Mouse (Mus musculus): ENCODE measurements around the gene Rbm20. TPM values are rescaled to one million over a fixed set of nuclear protein-coding genes. Genes with fewer than 3 reads are reported as not detected.

Gene Rbm20
- polyA plus RNA-seq, 1 experiment from 2014 or later: 4.7 TPM

- no peak overlapping the region for H3K27ac ChIP-seq (ENCODE audit: low read depth, low read length)
- WGBS: 79% methylated on average over 7 of the region's 7 CpGs
- no peak overlapping the region for H3K4me2 ChIP-seq (ENCODE audit: low read length)
Measured at GRCm38 (mm10) chr19:53764688-53765478, 87.8 kb downstream of the Rbm20 start.

DNA sequence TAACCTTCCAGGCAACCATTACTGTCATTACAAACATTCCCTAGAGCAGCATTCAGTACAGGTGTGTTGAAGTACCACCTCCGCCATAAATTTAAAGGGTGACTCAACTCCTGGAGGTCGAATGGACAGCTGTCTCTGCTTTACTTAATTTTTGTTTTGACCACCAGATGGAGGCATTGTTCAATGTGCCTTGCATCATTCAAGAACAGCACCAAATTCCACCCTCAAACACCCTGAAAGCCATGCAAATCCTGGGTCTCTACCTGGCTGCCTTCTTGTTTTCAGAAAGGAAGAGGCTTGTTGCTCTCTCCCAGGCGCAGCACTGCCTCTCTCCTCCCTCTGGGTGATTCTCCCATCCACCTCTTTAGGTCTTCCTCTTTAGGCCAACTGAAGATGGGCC, 91.4 kb downstream of the Rbm20 start:
- ATAC-seq (peak; percentile 52; the same call in 1 of the 2 replicates), DNase-seq (ENCODE audit: low spot score) (peak; percentile 83)

More at GRCm38 (mm10) chr19:53764688-53765478, 87.8 kb downstream of the Rbm20 start:
- H3K4me3 ChIP-seq (ENCODE audit: low read depth, low read length): no peak overlapping the region
- H3K9me3 ChIP-seq (replicated peaks; ENCODE audit: control insufficient read depth, low read length): 0 out of 2 replicates have a peak, but pooled peaks cover 2% of the 10 kb centered on the region
- no peak for DNase-seq (ENCODE audit: low spot score)
- no peaks in the 10 kb centered on the region for H3K27me3 ChIP-seq (replicated peaks; ENCODE audit: control insufficient read depth, insufficient read depth, low read length)
- ATAC-seq: no peak
- H3K9ac ChIP-seq (ENCODE audit: low read length): no peak overlapping the region
- no peaks in the 10 kb centered on the region for H3K4me1 ChIP-seq (ENCODE audit: control insufficient read depth, insufficient read depth, low read length)
- H3K36me3 ChIP-seq (ENCODE audit: control insufficient read depth, insufficient read depth, low read length): no peaks in the 10 kb centered on the region

GRCm38 (mm10) chr19:53773937-53774640, 97.0 kb downstream of the Rbm20 start:
- no peaks in the 10 kb centered on the region for H3K27me3 ChIP-seq (replicated peaks; ENCODE audit: control insufficient read depth, insufficient read depth, low read length)
- H3K9ac ChIP-seq (ENCODE audit: low read length): no peak overlapping the region
- DNase-seq (ENCODE audit: low spot score) (peak; percentile 87), ATAC-seq (peak; percentile 94)
- no peaks in the 10 kb centered on the region for H3K9me3 ChIP-seq (replicated peaks; ENCODE audit: control insufficient read depth, low read length)
- 40% methylated on average over 11 of the region's 11 CpGs for WGBS
- no peaks in the 10 kb centered on the region for H3K36me3 ChIP-seq (ENCODE audit: control insufficient read depth, insufficient read depth, low read length)
- H3K4me3 ChIP-seq (ENCODE audit: low read depth, low read length): no peak overlapping the region
- H3K27ac ChIP-seq (ENCODE audit: low read depth, low read length): no peak overlapping the region
- no peak overlapping the region for H3K4me2 ChIP-seq (ENCODE audit: low read length)
- no peaks in the 10 kb centered on the region for H3K4me1 ChIP-seq (ENCODE audit: control insufficient read depth, insufficient read depth, low read length)

More for the DNA sequence above, 91.4 kb downstream of the Rbm20 start:
- 0 out of 2 replicates have a peak, but pooled peaks cover 2% of the 10 kb centered on the region for H3K9me3 ChIP-seq (replicated peaks; ENCODE audit: control insufficient read depth, low read length)
- no peaks in the 10 kb centered on the region for H3K27me3 ChIP-seq (replicated peaks; ENCODE audit: control insufficient read depth, insufficient read depth, low read length)
- no peak overlapping the region for H3K4me2 ChIP-seq (ENCODE audit: low read length)
- no peak overlapping the region for H3K4me3 ChIP-seq (ENCODE audit: low read depth, low read length)
- no peaks in the 10 kb centered on the region for H3K36me3 ChIP-seq (ENCODE audit: control insufficient read depth, insufficient read depth, low read length)
- WGBS: 37% methylated on average over 3 of the region's 3 CpGs
- H3K9ac ChIP-seq (ENCODE audit: low read length): no peak overlapping the region
- H3K4me1 ChIP-seq (ENCODE audit: control insufficient read depth, insufficient read depth, low read length): no peaks in the 10 kb centered on the region
- no peak overlapping the region for H3K27ac ChIP-seq (ENCODE audit: low read depth, low read length)

DNA sequence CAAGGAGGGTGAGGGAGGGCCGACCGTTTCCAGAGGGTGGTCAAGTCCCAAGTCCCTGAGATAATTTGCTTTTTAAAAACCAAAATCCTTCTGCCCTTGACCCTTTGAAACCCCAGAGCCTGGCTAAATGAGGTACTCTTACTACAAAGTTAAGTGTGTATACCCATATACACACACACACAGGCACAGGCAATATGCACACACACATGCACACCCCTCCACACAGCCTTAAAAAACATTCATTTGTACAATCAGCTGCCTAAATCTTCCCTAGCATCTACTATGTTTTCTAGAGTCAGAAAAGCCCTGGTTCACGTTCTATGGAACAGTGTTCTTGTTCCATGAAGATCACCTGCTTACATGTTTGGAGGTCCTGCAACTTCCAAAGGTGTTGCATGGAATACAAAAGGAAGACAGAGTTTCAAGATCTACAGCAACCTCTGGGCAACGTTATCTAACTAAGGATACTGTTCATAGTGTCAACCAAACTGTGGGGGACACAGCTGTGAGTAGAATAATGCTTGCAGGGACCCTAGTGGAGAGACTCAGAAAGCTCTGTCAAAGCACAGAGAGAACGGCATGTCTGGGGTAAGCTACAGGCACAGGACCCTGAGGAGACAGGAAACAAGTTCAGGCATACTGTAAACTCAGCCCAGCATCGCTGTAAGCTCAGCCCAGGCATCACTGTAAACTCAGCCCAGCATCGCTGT, 97.7 kb downstream of the Rbm20 start:
- Histone ChIP-seq H3K9ac (ENCODE audit: low read length) (no peak overlapping the region), H3K4me3 (ENCODE audit: low read depth, low read length) (no peak overlapping the region), H3K4me2 (ENCODE audit: low read length) (no peak overlapping the region), H3K9me3 (replicated peaks; ENCODE audit: control insufficient read depth, low read length) (no peaks in the 10 kb centered on the region), H3K27me3 (replicated peaks; ENCODE audit: control insufficient read depth, insufficient read depth, low read length) (no peaks in the 10 kb centered on the region), H3K36me3 (ENCODE audit: control insufficient read depth, insufficient read depth, low read length) (no peaks in the 10 kb centered on the region), H3K27ac (ENCODE audit: low read depth, low read length) (no peak overlapping the region), H3K4me1 (ENCODE audit: control insufficient read depth, insufficient read depth, low read length) (no peaks in the 10 kb centered on the region)
- no peak; the same call in 1 of the 2 replicates for ATAC-seq
- no peak for DNase-seq (ENCODE audit: low spot score)
- 43% methylated on average over 7 of the region's 7 CpGs for WGBS

DNA sequence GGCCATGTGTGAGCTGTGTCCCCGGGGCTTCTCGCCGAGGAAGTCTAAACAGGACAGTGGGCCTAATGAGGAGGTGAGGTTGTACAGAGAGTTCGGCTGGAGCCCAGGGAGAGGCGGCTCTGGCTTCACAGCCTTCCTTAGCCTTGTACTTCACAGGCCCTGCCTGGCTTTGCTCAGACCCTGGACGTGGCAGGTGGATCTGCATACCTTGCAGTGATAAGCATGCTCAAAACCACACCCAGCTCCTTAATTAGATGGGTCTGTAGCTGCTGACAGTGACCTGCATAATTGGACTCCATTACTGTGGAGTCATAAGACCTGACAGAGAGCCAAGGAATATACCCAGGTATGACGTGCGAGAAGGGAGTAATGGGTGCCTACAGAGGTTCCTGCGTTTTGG, 102.3 kb downstream of the Rbm20 start:
- Histone ChIP-seq H3K27me3 (replicated peaks; ENCODE audit: control insufficient read depth, insufficient read depth, low read length) (no peaks in the 10 kb centered on the region), H3K4me2 (ENCODE audit: low read length) (no peak overlapping the region), H3K27ac (ENCODE audit: low read depth, low read length) (no peak overlapping the region), H3K36me3 (ENCODE audit: control insufficient read depth, insufficient read depth, low read length) (no peaks in the 10 kb centered on the region), H3K9me3 (replicated peaks; ENCODE audit: control insufficient read depth, low read length) (no peaks in the 10 kb centered on the region), H3K4me3 (ENCODE audit: low read depth, low read length) (no peak overlapping the region), H3K9ac (ENCODE audit: low read length) (no peak overlapping the region), H3K4me1 (ENCODE audit: control insufficient read depth, insufficient read depth, low read length) (no peaks in the 10 kb centered on the region)
- WGBS: 78% methylated on average over 9 of the region's 9 CpGs
- no peak for DNase-seq (ENCODE audit: low spot score)
- ATAC-seq: no peak

- no peak for ATAC-seq
- WGBS: 92% methylated on average over 4 of the region's 4 CpGs
- Histone ChIP-seq H3K27me3 (replicated peaks; ENCODE audit: control insufficient read depth, insufficient read depth, low read length) (no peaks in the 10 kb centered on the region), H3K9me3 (replicated peaks; ENCODE audit: control insufficient read depth, low read length) (no peaks in the 10 kb centered on the region), H3K4me2 (ENCODE audit: low read length) (no peak overlapping the region), H3K4me1 (ENCODE audit: control insufficient read depth, insufficient read depth, low read length) (no peaks in the 10 kb centered on the region), H3K9ac (ENCODE audit: low read length) (no peak overlapping the region), H3K36me3 (ENCODE audit: control insufficient read depth, insufficient read depth, low read length) (no peaks in the 10 kb centered on the region), H3K4me3 (ENCODE audit: low read depth, low read length) (no peak overlapping the region), H3K27ac (ENCODE audit: low read depth, low read length) (no peak overlapping the region)
- DNase-seq (ENCODE audit: low spot score): no peak
Measured at GRCm38 (mm10) chr19:53779818-53780217, 102.7 kb downstream of the Rbm20 start.

GRCm38 (mm10) chr19:53780752-53781602, 103.9 kb downstream of the Rbm20 start:
- WGBS: 70% methylated on average over 9 of the region's 9 CpGs
- ATAC-seq: no peak

DNA sequence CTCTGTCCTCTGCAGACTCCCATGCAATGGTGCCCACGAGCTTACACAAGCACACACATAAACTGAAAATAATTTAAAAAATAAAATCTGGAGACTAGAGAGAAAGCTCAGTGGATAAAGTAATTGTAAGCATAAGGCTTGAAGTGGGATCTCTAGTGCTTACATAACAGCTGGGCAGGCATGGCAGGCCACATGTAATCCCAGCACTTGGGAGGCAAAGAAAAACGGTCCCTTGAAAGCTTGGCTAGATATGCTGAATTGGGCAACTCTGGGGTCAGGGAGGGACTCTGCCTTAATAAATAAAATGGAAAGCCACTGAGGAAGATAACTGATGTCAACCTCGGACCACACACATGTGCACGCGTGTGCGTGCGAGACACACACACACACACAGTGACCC, 104.7 kb downstream of the Rbm20 start:
- no peaks in the 10 kb centered on the region for H3K27me3 ChIP-seq (replicated peaks; ENCODE audit: control insufficient read depth, insufficient read depth, low read length)
- no peak for ATAC-seq
- no peak overlapping the region for H3K4me2 ChIP-seq (ENCODE audit: low read length)
- H3K36me3 ChIP-seq (ENCODE audit: control insufficient read depth, insufficient read depth, low read length): no peaks in the 10 kb centered on the region
- H3K4me1 ChIP-seq (ENCODE audit: control insufficient read depth, insufficient read depth, low read length): peaks cover 9% of the 10 kb centered on the region
- H3K9ac ChIP-seq (ENCODE audit: low read length): no peak overlapping the region
- WGBS: 88% methylated on average over 7 of the region's 7 CpGs
- H3K9me3 ChIP-seq (replicated peaks; ENCODE audit: control insufficient read depth, low read length): no peaks in the 10 kb centered on the region
- H3K4me3 ChIP-seq (ENCODE audit: low read depth, low read length): no peak overlapping the region
- no peak for DNase-seq (ENCODE audit: low spot score)
- H3K27ac ChIP-seq (ENCODE audit: low read depth, low read length): no peak overlapping the region

More at GRCm38 (mm10) chr19:53780752-53781602, 103.9 kb downstream of the Rbm20 start:
- DNase-seq (ENCODE audit: low spot score): no peak
- no peak overlapping the region for H3K4me2 ChIP-seq (ENCODE audit: low read length)
- H3K4me1 ChIP-seq (ENCODE audit: control insufficient read depth, insufficient read depth, low read length): peaks cover 1% of the 10 kb centered on the region; the same call in 1 of the 2 replicates
- H3K9me3 ChIP-seq (replicated peaks; ENCODE audit: control insufficient read depth, low read length): no peaks in the 10 kb centered on the region
- H3K9ac ChIP-seq (ENCODE audit: low read length): no peak overlapping the region
- H3K4me3 ChIP-seq (ENCODE audit: low read depth, low read length): no peak overlapping the region
- no peaks in the 10 kb centered on the region for H3K36me3 ChIP-seq (ENCODE audit: control insufficient read depth, insufficient read depth, low read length)
- H3K27ac ChIP-seq (ENCODE audit: low read depth, low read length): no peak overlapping the region
- no peaks in the 10 kb centered on the region for H3K27me3 ChIP-seq (replicated peaks; ENCODE audit: control insufficient read depth, insufficient read depth, low read length)

Measured in forebrain, embryonic 14.5 days (tissue).